In genomic region chr12:44327452-44327851, GRCm38 (mm10) we compare ENCODE assay signal across 9 mouse cellular contexts. TPM values are rescaled to one million over a fixed set of nuclear protein-coding genes. Genes with fewer than 3 reads are reported as not detected.
DNase-seq lines count a peak whose midpoint lies in the region; ATAC-seq and TF ChIP-seq lines count a peak whose summit lies in the region.
"Had no signal": no experiment of that assay in that cellular context is flagged by ENCODE, and none has a peak within 500 bp of the region (broad histone marks: within the 10 kb centered on the region; RNA-seq: fewer than 3 reads in every experiment).

No protein-coding gene starts in this region.

- ATAC-seq in hindbrain, postnatal 0 days = no peak; the same call in 1 of the 2 replicates

- H3K27me3 ChIP-seq in hindbrain, postnatal 0 days (ENCODE audit: insufficient read depth, low read length) = no peaks in the 10 kb centered on the region

- H3K9me3 ChIP-seq in hindbrain, postnatal 0 days (ENCODE audit: low read length) = no peaks in the 10 kb centered on the region

- 35% methylated on average over 6 of the region's 6 CpGs for WGBS in hindbrain, postnatal 0 days

- no peak overlapping the region for H3K4me3 ChIP-seq in hindbrain, postnatal 0 days (ENCODE audit: low read length)

- H3K9ac ChIP-seq in hindbrain, postnatal 0 days (replicated peaks; ENCODE audit: low read length) = no peak overlapping the region

- H3K27ac ChIP-seq in hindbrain, postnatal 0 days = no peak overlapping the region

- no peaks in the 10 kb centered on the region for H3K36me3 ChIP-seq in hindbrain, postnatal 0 days (ENCODE audit: insufficient read depth, low read length)

- peaks cover 9% of the 10 kb centered on the region for H3K4me1 ChIP-seq in hindbrain, postnatal 0 days (ENCODE audit: insufficient read depth, low read length)

- peak; percentile 65 for TF ChIP-seq CTCF in hindbrain, postnatal 0 days (IDR thresholded peaks at IDR 0.05; ENCODE audit: low read depth)

- intact Hi-C loops in left cerebral cortex, postnatal 25 days (cut with DNase I) = loop anchor here (5.0 kb wide), 1 partner anchor 125 kb away; no protein-coding TSS in a partner anchor
- intact Hi-C loops in left cerebral cortex, postnatal 36 days (cut with DNase I) = loop anchor here (1.0 to 5.0 kb wide), 2 partner anchors 110 to 221 kb away; no protein-coding TSS in a partner anchor

- H3K4me2 ChIP-seq in hindbrain, postnatal 0 days (ENCODE audit: low read depth, low read length) = no peak overlapping the region

- DNase-seq in left cerebral cortex, postnatal 25 days (ENCODE audit: low spot score in 2 of 2) = peak; percentile 43 to 53
- DNase-seq in left cerebral cortex, postnatal 36 days (ENCODE audit: low spot score in 2 of 2) = no peak
- peak; percentile 45 for DNase-seq in R1 (ENCODE audit: low read depth, low spot score)
- DNase-seq in cerebellum, adult 8-10 months = peak; percentile 38
- peak; percentile 71 for DNase-seq in hindbrain, postnatal 0 days (ENCODE audit: low spot score)
- DNase-seq in adrenal gland, postnatal 14 days = no peak
- no peak for DNase-seq in adrenal gland, adult 18-20 months (ENCODE audit: low spot score in 2 of 2)
- DNase-seq: gastrocnemius, postnatal 25 days; lung, adult 2 months had no signal

RNA-seq across cellular contexts. Expression of gene Nrcam, which starts 1.2 kb away (rescaled TPM):
- total RNA-seq in left cerebral cortex, postnatal 25 days (2021) = 100 to 1,000 TPM; 524 to 562 TPM
- 100 to 1,000 TPM; 509 to 516 TPM for total RNA-seq in left cerebral cortex, postnatal 36 days (2021)
- total RNA-seq in hindbrain, postnatal 0 days (2014; rRNA removed) = 163 and 192 TPM in 2 replicates
- 113 and 117 TPM in 2 replicates for polyA plus RNA-seq in hindbrain, postnatal 0 days (2015; fragmentation: Nextera tagmentation; extraction: Ambion mirVana)
- 4.4 and 7.6 TPM in 2 replicates for total RNA-seq in adrenal gland, postnatal 14 days (2021)
- total RNA-seq in adrenal gland, adult 18-20 months (2021) = 1 to 10 TPM; 4.4 to 9.3 TPM

Comparison
In these comparisons a context has a peak if more than half of its experiments do, and no peak if none do; other contexts are left out.
1. DNase-seq: peak in left cerebral cortex, postnatal 25 days (2 of 2), R1 (single experiment), cerebellum, adult 8-10 months (single experiment) and hindbrain, postnatal 0 days (single experiment); none in left cerebral cortex, postnatal 36 days (0 of 2), adrenal gland, postnatal 14 days (single experiment) and adrenal gland, adult 18-20 months (0 of 2).
2. RNA of gene Nrcam, which starts 1.2 kb away (total RNA-seq): 524 to 562 TPM in left cerebral cortex, postnatal 25 days, 509 to 516 TPM in left cerebral cortex, postnatal 36 days and 163 to 192 TPM in hindbrain, postnatal 0 days; 4.4 to 9.3 TPM in adrenal gland, adult 18-20 months and 4.4 to 7.6 TPM in adrenal gland, postnatal 14 days; every median in the first group is over 10 times any median in the second.